Mouse (Mus musculus) neural tube, embryonic 14.5 days (tissue): ENCODE data around the gene H2-DMb2. TPM values are rescaled to one million over a fixed set of nuclear protein-coding genes. Genes with fewer than 3 reads are reported as not detected.

ENCODE experiments used
- ATAC-seq: fragments of 200-750 bp; cut with Nextera tagmentation; 2 replicates; pipeline ENCODE4 v1.8.0; 2017; ENCODE audit warnings: low read depth, mild to moderate bottlenecking, moderate TSS enrichment, moderate library complexity
- H3K27ac ChIP-seq: fragments of 300-500 bp; sonication (generic); 2 replicates; pipeline ENCODE4 v1.5.1; 2014; ENCODE audit warnings: low read depth, mild to moderate bottlenecking, control low read depth, low read length, moderate library complexity, mixed read lengths
- H3K27me3 ChIP-seq: fragments of 300-500 bp; sonication (generic); 2 replicates; pipeline ENCODE4 v1.6.1; 2014; ENCODE audit warnings: low read length; ENCODE audit not compliant: control insufficient read depth, insufficient read depth
- H3K36me3 ChIP-seq: fragments of 300-500 bp; sonication (generic); 2 replicates; pipeline ENCODE4 v1.6.1; 2014; ENCODE audit warnings: low read length, mixed read lengths; ENCODE audit not compliant: control insufficient read depth, insufficient read depth
- H3K4me1 ChIP-seq: fragments of 300-500 bp; sonication (generic); 2 replicates; pipeline ENCODE4 v1.6.1; 2014; ENCODE audit warnings: low read length; ENCODE audit not compliant: control insufficient read depth, insufficient read depth
- H3K4me2 ChIP-seq: fragments of 300-500 bp; sonication (generic); 2 replicates; pipeline ENCODE4 v1.6.1; 2014; ENCODE audit warnings: mild to moderate bottlenecking, low read depth, low read length, control low read depth
- H3K4me3 ChIP-seq: fragments of 300-500 bp; sonication (generic); 2 replicates; pipeline ENCODE4 v1.5.1; 2014; ENCODE audit warnings: low read depth, low read length, control low read depth, mixed read lengths
- H3K9ac ChIP-seq: fragments of 300-500 bp; sonication (generic); replicated peaks from 2 replicates; pipeline ENCODE4 v1.6.1; 2014; ENCODE audit warnings: low read depth, mild to moderate bottlenecking, control low read depth, low read length, mixed read lengths
- H3K9me3 ChIP-seq: fragments of 300-500 bp; sonication (generic); 2 replicates; pipeline ENCODE4 v1.6.1; 2016; ENCODE audit warnings: low read length; ENCODE audit not compliant: control insufficient read depth
- WGBS: fragments of 180-500 bp; shearing (Covaris S2); extraction: QIAGEN DNeasy Blood & Tissue Kit; methylation state at CpG from one replicate; pipeline ENCODE4 v1.1.7; 2014; 5-methylcytosine and 5-hydroxymethylcytosine counted together
- polyA plus RNA-seq: library from polyadenylated mRNA; unstranded; fragments of >200 nt; fragmentation: Nextera tagmentation; extraction: Ambion mirVana; gene quantifications from 2 replicates; pipeline ENCODE4 v1.2.1, GENCODE M21; 2014

The H2-DMb2 gene
- polyA plus RNA-seq, 1 experiment from 2014 or later, result 0.16 TPM

GRCm38 (mm10) chr17:34165033-34165730 lies 22.1 kb downstream of the H2-DMb2 start:
- WGBS, result 85% methylated on average over 6 of the region's 6 CpGs
- no peak for ATAC-seq
- Histone ChIP-seq H3K4me2 (no peak overlapping the region), H3K36me3 (no peaks in the 10 kb centered on the region), H3K27ac (no peak overlapping the region), H3K27me3 (no peaks in the 10 kb centered on the region), H3K4me1 (no peaks in the 10 kb centered on the region), H3K9ac (no peak overlapping the region), H3K9me3 (no peaks in the 10 kb centered on the region), H3K4me3 (no peak overlapping the region)

GRCm38 (mm10) chr17:34169279-34169678 lies 26.2 kb downstream of the H2-DMb2 start:
- ATAC-seq, result no peak
- 3% methylated on average over 2 of the region's 2 CpGs for WGBS
- no peak overlapping the region for H3K9ac ChIP-seq

GRCm38 (mm10) chr17:34170487-34170876 lies 27.4 kb downstream of the H2-DMb2 start:
- ATAC-seq, result no peak
- Histone ChIP-seq H3K4me1 (no peaks in the 10 kb centered on the region), H3K4me2 (no peak overlapping the region), H3K27me3 (no peaks in the 10 kb centered on the region), H3K27ac (no peak overlapping the region), H3K9me3 (no peaks in the 10 kb centered on the region), H3K9ac (no peak overlapping the region), H3K4me3 (no peak overlapping the region), H3K36me3 (no peaks in the 10 kb centered on the region)
- 35% methylated on average over 4 of the region's 4 CpGs for WGBS

More at GRCm38 (mm10) chr17:34169279-34169678, 26.2 kb downstream of the H2-DMb2 start:
- Histone ChIP-seq H3K4me2 (no peak overlapping the region), H3K9me3 (no peaks in the 10 kb centered on the region), H3K4me1 (no peaks in the 10 kb centered on the region), H3K27ac (no peak overlapping the region), H3K36me3 (no peaks in the 10 kb centered on the region), H3K27me3 (no peaks in the 10 kb centered on the region), H3K4me3 (no peak overlapping the region)

GRCm38 (mm10) chr17:34170877-34171498 lies 27.9 kb downstream of the H2-DMb2 start:
- no peak overlapping the region for H3K27ac ChIP-seq
- no peaks in the 10 kb centered on the region for H3K4me1 ChIP-seq
- H3K27me3 ChIP-seq, result no peaks in the 10 kb centered on the region
- no peak overlapping the region for H3K9ac ChIP-seq
- ATAC-seq, result no peak
- no peaks in the 10 kb centered on the region for H3K9me3 ChIP-seq
- WGBS, result 43% methylated on average over 13 of the region's 13 CpGs
- H3K4me3 ChIP-seq, result no peak overlapping the region
- no peaks in the 10 kb centered on the region for H3K36me3 ChIP-seq
- H3K4me2 ChIP-seq, result no peak overlapping the region

- Histone ChIP-seq H3K4me1 (no peaks in the 10 kb centered on the region), H3K4me3 (no peak overlapping the region), H3K27ac (no peak overlapping the region), H3K9me3 (no peaks in the 10 kb centered on the region), H3K36me3 (no peaks in the 10 kb centered on the region), H3K27me3 (no peaks in the 10 kb centered on the region), H3K9ac (no peak overlapping the region), H3K4me2 (no peak overlapping the region)
- 94% methylated on average over 5 of the region's 5 CpGs for WGBS
- no peak for ATAC-seq
These were observed 29.4 kb downstream of the H2-DMb2 start for GRCm38 (mm10) chr17:34172528-34172927.

- Histone ChIP-seq H3K27me3 (no peaks in the 10 kb centered on the region), H3K9ac (no peak overlapping the region), H3K27ac (no peak overlapping the region), H3K4me2 (no peak overlapping the region), H3K4me3 (no peak overlapping the region), H3K4me1 (no peaks in the 10 kb centered on the region), H3K9me3 (no peaks in the 10 kb centered on the region), H3K36me3 (no peaks in the 10 kb centered on the region)
- ATAC-seq, result no peak
- WGBS, result 56% methylated on average over 1 of the region's 1 CpGs
These were observed 31.0 kb downstream of the H2-DMb2 start for GRCm38 (mm10) chr17:34174075-34174474.

GRCm38 (mm10) chr17:34177179-34177578 lies 34.1 kb downstream of the H2-DMb2 start:
- Histone ChIP-seq H3K9ac (no peak overlapping the region), H3K4me1 (no peaks in the 10 kb centered on the region), H3K4me3 (no peak overlapping the region), H3K36me3 (no peaks in the 10 kb centered on the region), H3K27me3 (no peaks in the 10 kb centered on the region), H3K9me3 (no peaks in the 10 kb centered on the region), H3K4me2 (no peak overlapping the region), H3K27ac (no peak overlapping the region)
- ATAC-seq, result no peak
- 76% methylated on average over 4 of the region's 4 CpGs for WGBS

- H3K27ac ChIP-seq, result no peak overlapping the region
- H3K4me3 ChIP-seq, result no peak overlapping the region
- no peaks in the 10 kb centered on the region for H3K9me3 ChIP-seq
- no peak overlapping the region for H3K9ac ChIP-seq
- no peaks in the 10 kb centered on the region for H3K36me3 ChIP-seq
- WGBS, result 69% methylated on average over 6 of the region's 6 CpGs
- no peak for ATAC-seq
- no peak overlapping the region for H3K4me2 ChIP-seq
- no peaks in the 10 kb centered on the region for H3K4me1 ChIP-seq
- H3K27me3 ChIP-seq, result no peaks in the 10 kb centered on the region
These were observed 35.9 kb downstream of the H2-DMb2 start for GRCm38 (mm10) chr17:34179019-34179418.
